Mouse (Mus musculus) brown adipose tissue, adult 24 weeks (tissue): ENCODE results near the gene Zbtb4. TPM values are rescaled to one million over a fixed set of nuclear protein-coding genes. Genes with fewer than 3 reads are reported as not detected.

ENCODE experiments used
- H3K27ac ChIP-seq: fragments of 200-500 bp; replicated peaks from 2 replicates; pipeline ENCODE4 v1.5.1; 2012; ENCODE audit warnings: low read depth, mild to moderate bottlenecking, low read length
- H3K4me1 ChIP-seq: fragments of 200-500 bp; 2 replicates; pipeline ENCODE4 v1.6.1; 2012; ENCODE audit warnings: low read length, mixed read lengths; ENCODE audit not compliant: control insufficient read depth, insufficient read depth, insufficient read length
- H3K4me3 ChIP-seq: fragments of 200-500 bp; 2 replicates; pipeline ENCODE4 v1.5.1; 2012; ENCODE audit warnings: low read depth, mild to moderate bottlenecking, low read length, moderate library complexity; ENCODE audit not compliant: insufficient read depth
- polyA plus RNA-seq: library from polyadenylated mRNA; stranded (reverse); fragments of >200 nt; gene quantifications from 2 replicates; pipeline ENCODE4 v1.2.4, GENCODE M21; 2012; ENCODE audit not compliant: missing spikeins, insufficient read depth, insufficient read length

Gene Zbtb4
- polyA plus RNA-seq, 1 experiment: 23.6 TPM

GRCm38 (mm10) chr11:69758090-69758456 is 7.6 kb upstream of the Zbtb4 start:
- H3K4me1 ChIP-seq: 0 out of 2 replicates have a peak, but pooled peaks cover 3% of the 10 kb centered on the region
- peak overlapping the region; percentile 86 for H3K27ac ChIP-seq
- H3K4me3 ChIP-seq: peak overlapping the region; percentile 70

- H3K4me1 ChIP-seq: 0 out of 2 replicates have a peak, but pooled peaks cover 3% of the 10 kb centered on the region
- H3K4me3 ChIP-seq: peak within 1 kb of the TSS; percentile 70
- peak within 1 kb of the TSS; percentile 99 for H3K27ac ChIP-seq
Measured at GRCm38 (mm10) chr11:69758478-69758970, 7.2 kb upstream of the Zbtb4 start, which contains the start of gene Polr2a. Polr2a (minus strand) TSS chr11:69758637.

GRCm38 (mm10) chr11:69758971-69759721 is 6.6 kb upstream of the Zbtb4 start:
- peak overlapping the region; percentile 99 for H3K27ac ChIP-seq
- 0 out of 2 replicates have a peak, but pooled peaks cover 3% of the 10 kb centered on the region for H3K4me1 ChIP-seq
- peak overlapping the region; percentile 70 for H3K4me3 ChIP-seq

- peak overlapping the region; percentile 1; the same call in 1 of the 2 replicates for H3K27ac ChIP-seq
- H3K4me1 ChIP-seq: 0 out of 2 replicates have a peak, but pooled peaks cover 3% of the 10 kb centered on the region
- H3K4me3 ChIP-seq: no peak overlapping the region
Measured at GRCm38 (mm10) chr11:69760160-69760900, 5.4 kb upstream of the Zbtb4 start.

- H3K4me1 ChIP-seq: 0 out of 2 replicates have a peak, but pooled peaks cover 3% of the 10 kb centered on the region
- no peak overlapping the region for H3K4me3 ChIP-seq
- no peak overlapping the region for H3K27ac ChIP-seq
Measured at GRCm38 (mm10) chr11:69760901-69761200, 4.9 kb upstream of the Zbtb4 start.

GRCm38 (mm10) chr11:69761868-69762267 is 3.8 kb upstream of the Zbtb4 start, which contains the start of gene Slc35g3:
Slc35g3 (minus strand) TSS chr11:69761968.
- peaks cover 1% of the 10 kb centered on the region; the same call in 1 of the 2 replicates for H3K4me1 ChIP-seq
- H3K4me3 ChIP-seq: no peak within 1 kb of the TSS
- H3K27ac ChIP-seq: no peak within 1 kb of the TSS

GRCm38 (mm10) chr11:69763551-69763950 is 2.2 kb upstream of the Zbtb4 start:
- H3K27ac ChIP-seq: no peak overlapping the region
- H3K4me3 ChIP-seq: no peak overlapping the region
- H3K4me1 ChIP-seq: peaks cover 14% of the 10 kb centered on the region

- Histone ChIP-seq H3K27ac (peak overlapping the region; percentile 88), H3K4me1 (peaks cover 14% of the 10 kb centered on the region), H3K4me3 (peak overlapping the region; percentile 90)
Measured at GRCm38 (mm10) chr11:69766126-69766609, 456 bp downstream of the Zbtb4 start.

- Histone ChIP-seq H3K4me1 (peaks cover 14% of the 10 kb centered on the region), H3K4me3 (peak overlapping the region; percentile 90), H3K27ac (peak overlapping the region; percentile 77)
Measured at GRCm38 (mm10) chr11:69766872-69767624, 1.3 kb downstream of the Zbtb4 start.

GRCm38 (mm10) chr11:69767625-69767909 is 1.9 kb downstream of the Zbtb4 start:
- Histone ChIP-seq H3K4me3 (peak overlapping the region; percentile 90), H3K27ac (peak overlapping the region; percentile 77), H3K4me1 (peaks cover 14% of the 10 kb centered on the region)

- no peak overlapping the region for H3K27ac ChIP-seq
- no peaks in the 10 kb centered on the region for H3K4me1 ChIP-seq
- no peak overlapping the region for H3K4me3 ChIP-seq
Measured at GRCm38 (mm10) chr11:69774961-69775360, 9.2 kb downstream of the Zbtb4 start.

- Histone ChIP-seq H3K27ac (no peak overlapping the region), H3K4me3 (no peak overlapping the region), H3K4me1 (no peaks in the 10 kb centered on the region)
Measured at GRCm38 (mm10) chr11:69775716-69776115, 10.0 kb downstream of the Zbtb4 start.

GRCm38 (mm10) chr11:69776488-69776887 is 10.8 kb downstream of the Zbtb4 start:
- Histone ChIP-seq H3K27ac (no peak overlapping the region), H3K4me3 (no peak overlapping the region), H3K4me1 (no peaks in the 10 kb centered on the region)

GRCm38 (mm10) chr11:69777504-69778257 is 12.0 kb downstream of the Zbtb4 start:
- Histone ChIP-seq H3K27ac (no peak overlapping the region), H3K4me1 (no peaks in the 10 kb centered on the region), H3K4me3 (no peak overlapping the region)
